Mouse (Mus musculus): ENCODE measurements around the gene Hipk1. TPM values are rescaled to one million over a fixed set of nuclear protein-coding genes. Genes with fewer than 3 reads are reported as not detected.
"Not testable (repeated sequence)": the region's sequence is repeated elsewhere in the genome, so short reads cannot be mapped to it uniquely, and the experiment has no call there.

The Hipk1 gene
- polyA plus RNA-seq, 1 experiment: 55.2 TPM

GRCm38 (mm10) chr3:103796389-103796788 is 5.0 kb upstream of the Hipk1 start:
- Histone ChIP-seq H3K36me3 (ENCODE audit: control insufficient read depth, insufficient read depth, low read length) (no peaks in the 10 kb centered on the region), H3K27me3 (ENCODE audit: control insufficient read depth, insufficient read depth, low read length) (no peaks in the 10 kb centered on the region), H3K4me3 (ENCODE audit: low read depth, low read length) (no peak overlapping the region), H3K27ac (ENCODE audit: insufficient read depth, low read depth, low read length) (no peak overlapping the region), H3K4me1 (ENCODE audit: control insufficient read depth, insufficient read depth, insufficient read length, low read length) (peaks cover 1% of the 10 kb centered on the region; the same call in 1 of the 2 replicates)
- WGBS: 56% methylated on average over 2 of the region's 2 CpGs
- TF ChIP-seq POLR2A (IDR thresholded peaks at IDR 0.05; ENCODE audit: low read depth, low read length): no peak
- TF ChIP-seq CTCF (IDR thresholded peaks at IDR 0.05; ENCODE audit: extremely low read depth, insufficient read length, insufficient replicate concordance, low read depth, low read length): no peak

DNA sequence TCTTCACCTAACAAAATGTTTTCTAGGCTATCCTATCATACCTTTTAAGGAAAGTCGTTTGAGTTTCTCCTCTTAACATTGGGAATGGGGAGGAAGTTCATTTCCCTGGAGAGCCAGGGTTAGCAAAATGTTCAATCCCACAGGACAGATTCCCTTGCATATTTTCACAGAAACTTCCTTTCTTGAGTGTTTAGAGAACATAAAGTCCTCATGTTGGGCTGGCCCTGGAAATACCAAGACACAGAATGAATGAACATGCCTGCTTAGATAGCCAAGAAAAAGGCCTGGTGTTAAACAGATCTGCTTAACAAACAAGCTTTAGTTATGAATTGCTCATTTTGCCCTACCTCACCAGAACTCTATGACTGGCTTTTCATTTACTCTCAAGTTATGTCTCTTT is 1.2 kb upstream of the Hipk1 start:
- 80% methylated on average over 1 of the region's 1 CpGs for WGBS

GRCm38 (mm10) chr3:103792111-103792406 is 696 bp upstream of the Hipk1 start:
- 84% methylated on average over 5 of the region's 5 CpGs for WGBS
- not testable (repeated sequence) for H3K27ac ChIP-seq (ENCODE audit: insufficient read depth, low read depth, low read length); H3K4me1 ChIP-seq (ENCODE audit: control insufficient read depth, insufficient read depth, insufficient read length, low read length); H3K27me3 ChIP-seq (ENCODE audit: control insufficient read depth, insufficient read depth, low read length); H3K4me3 ChIP-seq (ENCODE audit: low read depth, low read length); H3K36me3 ChIP-seq (ENCODE audit: control insufficient read depth, insufficient read depth, low read length)

More for the DNA sequence above, 1.2 kb upstream of the Hipk1 start:
- Histone ChIP-seq H3K27me3 (ENCODE audit: control insufficient read depth, insufficient read depth, low read length) (no peaks in the 10 kb centered on the region), H3K4me1 (ENCODE audit: control insufficient read depth, insufficient read depth, insufficient read length, low read length) (peaks cover 7% of the 10 kb centered on the region; the same call in 1 of the 2 replicates), H3K27ac (ENCODE audit: insufficient read depth, low read depth, low read length) (no peak overlapping the region), H3K4me3 (ENCODE audit: low read depth, low read length) (no peak overlapping the region), H3K36me3 (ENCODE audit: control insufficient read depth, insufficient read depth, low read length) (no peaks in the 10 kb centered on the region)
- TF ChIP-seq POLR2A (IDR thresholded peaks at IDR 0.05; ENCODE audit: low read depth, low read length): no peak
- no peak for TF ChIP-seq CTCF (IDR thresholded peaks at IDR 0.05; ENCODE audit: extremely low read depth, insufficient read length, insufficient replicate concordance, low read depth, low read length)

GRCm38 (mm10) chr3:103790346-103791145 is 817 bp downstream of the Hipk1 start:
- TF ChIP-seq CTCF (IDR thresholded peaks at IDR 0.05; ENCODE audit: extremely low read depth, insufficient read length, insufficient replicate concordance, low read depth, low read length) (no peak), POLR2A (IDR thresholded peaks at IDR 0.05; ENCODE audit: low read depth, low read length) (no peak)
- no peaks in the 10 kb centered on the region for H3K27me3 ChIP-seq (ENCODE audit: control insufficient read depth, insufficient read depth, low read length)

GRCm38 (mm10) chr3:103789891-103790345 is 1.4 kb downstream of the Hipk1 start:
- peak overlapping the region; percentile 69 for H3K27ac ChIP-seq (ENCODE audit: insufficient read depth, low read depth, low read length)
- peaks cover 7% of the 10 kb centered on the region; the same call in 1 of the 2 replicates for H3K4me1 ChIP-seq (ENCODE audit: control insufficient read depth, insufficient read depth, insufficient read length, low read length)
- H3K36me3 ChIP-seq (ENCODE audit: control insufficient read depth, insufficient read depth, low read length): no peaks in the 10 kb centered on the region
- TF ChIP-seq CTCF (IDR thresholded peaks at IDR 0.05; ENCODE audit: extremely low read depth, insufficient read length, insufficient replicate concordance, low read depth, low read length) (no peak), POLR2A (IDR thresholded peaks at IDR 0.05; ENCODE audit: low read depth, low read length) (no peak)
- under 1% methylated on average over 14 of the region's 14 CpGs for WGBS
- peak overlapping the region; percentile 81 for H3K4me3 ChIP-seq (ENCODE audit: low read depth, low read length)
- no peaks in the 10 kb centered on the region for H3K27me3 ChIP-seq (ENCODE audit: control insufficient read depth, insufficient read depth, low read length)

More at GRCm38 (mm10) chr3:103790346-103791145, 817 bp downstream of the Hipk1 start:
- peaks cover 7% of the 10 kb centered on the region; the same call in 1 of the 2 replicates for H3K4me1 ChIP-seq (ENCODE audit: control insufficient read depth, insufficient read depth, insufficient read length, low read length)
- H3K27ac ChIP-seq (ENCODE audit: insufficient read depth, low read depth, low read length): peak overlapping the region; percentile 69
- no peaks in the 10 kb centered on the region for H3K36me3 ChIP-seq (ENCODE audit: control insufficient read depth, insufficient read depth, low read length)
- H3K4me3 ChIP-seq (ENCODE audit: low read depth, low read length): peak overlapping the region; percentile 81
- 1% methylated on average over 57 of the region's 61 CpGs for WGBS

DNA sequence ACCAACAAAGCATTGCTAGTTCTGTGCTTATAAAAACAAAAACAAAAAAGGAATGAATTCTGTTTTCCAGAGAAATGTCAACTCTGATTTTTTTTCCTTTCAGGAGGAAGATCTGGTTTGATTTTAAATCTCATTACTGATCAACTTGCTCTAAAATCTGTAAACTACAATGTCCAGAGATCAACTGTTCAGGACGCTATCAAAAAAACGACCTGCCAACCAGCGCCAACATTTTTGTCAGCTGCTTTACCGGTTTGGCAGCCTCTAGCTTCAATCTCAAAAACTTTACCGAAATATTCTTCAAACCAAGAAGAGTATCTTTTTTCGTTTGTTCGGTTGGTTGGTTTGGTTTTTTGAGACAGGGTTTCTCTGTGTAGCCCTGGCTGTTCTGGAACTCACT is 2.3 kb downstream of the Hipk1 start:
- Histone ChIP-seq H3K36me3 (ENCODE audit: control insufficient read depth, insufficient read depth, low read length) (no peaks in the 10 kb centered on the region), H3K4me3 (ENCODE audit: low read depth, low read length) (no peak overlapping the region), H3K27ac (ENCODE audit: insufficient read depth, low read depth, low read length) (no peak overlapping the region), H3K4me1 (ENCODE audit: control insufficient read depth, insufficient read depth, insufficient read length, low read length) (peaks cover 10% of the 10 kb centered on the region; the same call in 1 of the 2 replicates), H3K27me3 (ENCODE audit: control insufficient read depth, insufficient read depth, low read length) (no peaks in the 10 kb centered on the region)
- 34% methylated on average over 7 of the region's 7 CpGs for WGBS
- TF ChIP-seq CTCF (IDR thresholded peaks at IDR 0.05; ENCODE audit: extremely low read depth, insufficient read length, insufficient replicate concordance, low read depth, low read length): no peak
- TF ChIP-seq POLR2A (IDR thresholded peaks at IDR 0.05; ENCODE audit: low read depth, low read length): no peak

DNA sequence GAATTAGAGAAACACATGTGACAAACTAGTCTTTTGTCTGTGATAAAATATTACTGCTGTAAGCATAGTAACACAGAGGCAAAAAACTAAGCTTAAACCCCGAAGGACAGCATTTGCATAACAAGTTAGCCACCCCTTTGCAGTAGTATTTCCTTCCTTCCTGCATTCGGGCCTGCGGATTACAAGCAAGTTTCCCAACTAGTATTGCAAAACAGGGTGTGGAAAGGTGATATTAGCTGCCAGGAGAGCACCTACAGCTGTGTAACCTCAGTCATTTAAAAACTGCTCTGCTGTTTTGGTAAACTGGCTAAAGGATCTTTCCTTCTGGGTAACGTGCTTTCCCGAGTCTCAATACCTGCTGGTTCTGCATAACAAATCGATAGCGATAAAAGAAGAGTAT is 4.1 kb downstream of the Hipk1 start:
- H3K27ac ChIP-seq (ENCODE audit: insufficient read depth, low read depth, low read length): peak overlapping the region; percentile 3; the same call in 1 of the 2 replicates
- H3K27me3 ChIP-seq (ENCODE audit: control insufficient read depth, insufficient read depth, low read length): no peaks in the 10 kb centered on the region
- H3K36me3 ChIP-seq (ENCODE audit: control insufficient read depth, insufficient read depth, low read length): no peaks in the 10 kb centered on the region
- peaks cover 14% of the 10 kb centered on the region; the same call in 1 of the 2 replicates for H3K4me1 ChIP-seq (ENCODE audit: control insufficient read depth, insufficient read depth, insufficient read length, low read length)
- H3K4me3 ChIP-seq (ENCODE audit: low read depth, low read length): no peak overlapping the region
- WGBS: 28% methylated on average over 7 of the region's 7 CpGs
- TF ChIP-seq CTCF (IDR thresholded peaks at IDR 0.05; ENCODE audit: extremely low read depth, insufficient read length, insufficient replicate concordance, low read depth, low read length): no peak
- no peak for TF ChIP-seq POLR2A (IDR thresholded peaks at IDR 0.05; ENCODE audit: low read depth, low read length)
